Mouse (Mus musculus): ENCODE measurements around the gene Wtip. TPM values are rescaled to one million over a fixed set of nuclear protein-coding genes. Genes with fewer than 3 reads are reported as not detected.

Gene Wtip
- 18.9 TPM for polyA plus RNA-seq (2014; fragmentation: Illumina TruSeq; extraction: RNeasy Lipid Tissue Mini Kit (QIAGEN cat#74804); ENCODE audit: low read depth, low replicate concordance)

DNA sequence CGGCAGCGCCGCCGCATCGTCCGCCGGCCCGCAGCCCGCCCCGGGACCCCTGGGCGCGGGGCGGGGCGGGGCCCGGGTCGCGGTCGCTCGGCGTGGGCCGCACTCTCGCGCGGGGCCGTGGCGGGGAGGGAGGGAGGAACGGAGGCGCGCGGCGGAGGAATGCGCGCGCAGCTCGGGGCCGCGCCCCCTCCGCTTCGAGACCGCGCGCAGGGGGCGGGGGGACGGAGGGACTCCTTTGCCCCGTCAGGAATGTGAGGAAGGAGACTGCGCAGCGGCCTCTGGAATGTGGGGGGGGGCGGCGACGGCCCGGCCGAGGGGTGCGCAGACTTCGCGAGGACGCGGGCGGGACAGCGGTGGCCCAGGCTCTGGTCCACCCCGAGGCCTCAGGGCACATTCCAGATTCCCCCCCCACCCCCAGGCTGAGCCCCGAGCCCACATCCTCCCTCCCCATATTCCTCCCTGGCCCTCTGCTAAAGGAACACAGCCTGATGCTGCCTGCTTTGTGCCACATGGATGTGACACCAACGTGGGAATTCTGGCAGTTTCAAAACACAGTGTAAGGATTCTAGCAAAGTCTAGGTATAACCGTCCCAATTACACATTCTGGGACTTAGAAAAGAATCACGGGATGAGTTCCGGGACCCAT lies at the start of gene Wtip:
Wtip (minus strand) TSS at position 152 of the 646 bp plus-strand sequence.

DNA sequence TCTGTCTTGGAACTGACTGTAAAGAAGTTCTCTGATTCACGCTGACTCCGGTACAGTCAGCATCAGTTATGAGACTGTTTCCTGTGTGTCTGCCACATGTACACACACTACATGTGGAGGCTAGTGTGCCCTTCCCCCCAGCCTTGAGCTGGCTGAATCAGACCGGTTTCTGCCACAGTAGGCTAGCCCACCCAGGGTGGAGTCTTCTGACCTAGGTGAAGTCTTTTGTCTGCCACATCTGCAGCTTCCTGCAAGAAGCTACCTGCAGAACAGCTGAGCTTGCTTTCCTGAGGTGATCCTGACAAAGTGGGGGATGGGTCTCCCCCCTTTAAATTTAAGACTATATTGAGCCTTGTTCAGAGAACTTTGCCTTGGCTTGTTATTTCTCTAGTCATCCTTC lies 36.4 kb upstream of the Wtip start, which contains the start of gene Uba2:
Uba2 (minus strand) TSS at position 146 of the 400 bp plus-strand sequence.

DNA sequence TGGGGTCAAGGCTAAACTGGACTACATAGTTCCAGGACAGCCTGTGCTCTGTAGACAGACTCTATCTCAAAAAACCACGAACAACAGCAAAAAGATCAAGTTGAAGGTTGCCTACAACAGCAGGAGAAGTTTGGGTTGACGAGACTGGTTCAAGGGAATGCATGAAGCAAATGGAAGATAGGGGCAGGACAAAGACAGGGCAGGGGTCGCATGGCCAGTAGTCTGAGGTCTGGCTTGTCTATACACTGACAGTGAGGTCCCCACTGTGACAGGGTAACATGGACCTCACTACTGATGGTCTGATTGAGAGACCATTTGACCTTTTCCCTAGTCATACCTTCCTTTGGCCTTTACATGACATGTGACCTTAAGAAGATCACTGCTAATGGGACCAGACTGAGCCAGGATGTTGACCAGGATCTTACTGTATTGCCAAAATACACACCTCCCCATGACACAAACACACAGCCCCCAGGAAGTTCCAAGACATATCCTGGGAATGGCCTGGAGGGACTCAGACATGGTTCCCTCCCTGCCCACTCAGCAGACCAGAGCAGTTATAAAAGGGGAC lies 38.1 kb downstream of the Wtip start, which contains the start of gene Scgb1b30:
Scgb1b30 (plus strand) TSS at position 521 of the 571 bp plus-strand sequence.

Other genes with a start within 250 kb of the Wtip start
- not detected for gene Scgb2b26, start 188.2 kb downstream of the Wtip start, polyA plus RNA-seq (2014; fragmentation: Illumina TruSeq; extraction: RNeasy Lipid Tissue Mini Kit (QIAGEN cat#74804); ENCODE audit: low read depth, low replicate concordance)
- not detected for gene Scgb2b27, start 119.3 kb downstream of the Wtip start, polyA plus RNA-seq (2014; fragmentation: Illumina TruSeq; extraction: RNeasy Lipid Tissue Mini Kit (QIAGEN cat#74804); ENCODE audit: low read depth, low replicate concordance)
- gene Scgb1b27, start 111.8 kb downstream of the Wtip start, polyA plus RNA-seq (2014; fragmentation: Illumina TruSeq; extraction: RNeasy Lipid Tissue Mini Kit (QIAGEN cat#74804); ENCODE audit: low read depth, low replicate concordance): not detected
- not detected for gene Scgb1b30, start 37.8 kb downstream of the Wtip start, polyA plus RNA-seq (2014; fragmentation: Illumina TruSeq; extraction: RNeasy Lipid Tissue Mini Kit (QIAGEN cat#74804); ENCODE audit: low read depth, low replicate concordance)
- gene Uba2, start 36.3 kb upstream of the Wtip start, polyA plus RNA-seq (2014; fragmentation: Illumina TruSeq; extraction: RNeasy Lipid Tissue Mini Kit (QIAGEN cat#74804); ENCODE audit: low read depth, low replicate concordance): 75.8 TPM
- gene Pdcd2l, start 63.4 kb upstream of the Wtip start, polyA plus RNA-seq (2014; fragmentation: Illumina TruSeq; extraction: RNeasy Lipid Tissue Mini Kit (QIAGEN cat#74804); ENCODE audit: low read depth, low replicate concordance): 18.3 TPM
- 240 TPM for gene Gpi1, start 97.1 kb upstream of the Wtip start, polyA plus RNA-seq (2014; fragmentation: Illumina TruSeq; extraction: RNeasy Lipid Tissue Mini Kit (QIAGEN cat#74804); ENCODE audit: low read depth, low replicate concordance)
- not detected for gene Gm6096, start 117.8 kb upstream of the Wtip start, polyA plus RNA-seq (2014; fragmentation: Illumina TruSeq; extraction: RNeasy Lipid Tissue Mini Kit (QIAGEN cat#74804); ENCODE audit: low read depth, low replicate concordance)
- gene 4931406P16Rik, start 180.3 kb upstream of the Wtip start, polyA plus RNA-seq (2014; fragmentation: Illumina TruSeq; extraction: RNeasy Lipid Tissue Mini Kit (QIAGEN cat#74804); ENCODE audit: low read depth, low replicate concordance): 33.8 TPM